Mouse (Mus musculus) MEL (cell line): ENCODE measurements at regions not wholly inside any gene's neighbourhood (a gene's known extent, or its start where the extent isn't known, plus 50 kb on each side); places are given as distances from the start of the nearest gene placed in this dataset.
A peak's percentile ranks its signal among the peaks of the same experiment; 100 is the strongest.

Source experiments
- DNase-seq: peaks from one replicate; pipeline ENCODE4 v3.0.0; 2011; ENCODE audit warnings: low read depth, low spot score
- H3K27ac ChIP-seq: 2 replicates; pipeline ENCODE4 v1.5.1; 2012; ENCODE audit warnings: low read depth, mild to moderate bottlenecking, control low read depth, low read length, moderate library complexity; ENCODE audit not compliant: control insufficient read depth
- H3K27me3 ChIP-seq, 2 experiments: fragments of 150-350 bp in 1 of 2; sonication (generic) in 1 of 2; 2 replicates each; pipeline ENCODE4 v1.6.1; 2012; ENCODE audit warnings: low read length in 2 of 2, mild to moderate bottlenecking in 2 of 2, improper control_type of control experiment in 1 of 2, moderate library complexity in 1 of 2; ENCODE audit not compliant: insufficient read depth in 2 of 2, control insufficient read depth in 1 of 2
- H3K36me3 ChIP-seq, 2 experiments: 2 replicates each; pipeline ENCODE4 v1.6.1; 2012 to 2014; ENCODE audit warnings: low read length in 2 of 2, improper control_type of control experiment in 1 of 2, inconsistent platforms in 1 of 2, mild to moderate bottlenecking in 1 of 2; ENCODE audit not compliant: insufficient read depth in 2 of 2, control insufficient read depth in 1 of 2
- H3K4me1 ChIP-seq, 2 experiments: fragments of 150-350 bp in 1 of 2; sonication (generic) in 1 of 2; 2 replicates each; pipeline ENCODE4 v1.6.1; 2012; ENCODE audit warnings: low read length in 2 of 2, improper control_type of control experiment in 1 of 2, mild to moderate bottlenecking in 1 of 2; ENCODE audit not compliant: insufficient read depth in 2 of 2, control insufficient read depth in 1 of 2
- H3K4me3 ChIP-seq, 2 experiments: fragments of 150-350 bp in 1 of 2; sonication (generic) in 1 of 2; 2 replicates each; pipeline ENCODE4 v1.5.1; 2012; ENCODE audit warnings: low read depth in 2 of 2, low read length in 2 of 2, mild to moderate bottlenecking in 2 of 2, moderate library complexity in 2 of 2, control low read depth in 1 of 2, improper control_type of control experiment in 1 of 2; ENCODE audit not compliant: control insufficient read depth in 1 of 2, insufficient read depth in 1 of 2
- H3K79me2 ChIP-seq: 2 replicates; pipeline ENCODE4 v1.6.1; 2012; ENCODE audit warnings: mild to moderate bottlenecking, low read length, moderate library complexity; ENCODE audit not compliant: control insufficient read depth, poor library complexity, insufficient read depth
- H3K9ac ChIP-seq: 2 replicates; pipeline ENCODE4 v1.6.1; 2012; ENCODE audit warnings: low read depth, mild to moderate bottlenecking, control low read depth, low read length, moderate library complexity; ENCODE audit not compliant: control insufficient read depth, poor library complexity, severe bottlenecking
- H3K9me3 ChIP-seq: fragments of 150-350 bp; sonication (generic); replicated peaks from 2 replicates; pipeline ENCODE4 v1.6.1; 2012; ENCODE audit warnings: mild to moderate bottlenecking, low read length, improper control_type of control experiment, moderate library complexity; ENCODE audit not compliant: insufficient read depth
- BHLHE40 ChIP-seq: IDR thresholded peaks from 2 replicates; pipeline ENCODE4 v1.6.1; 2012; ENCODE audit warnings: low read depth, mild to moderate bottlenecking, inconsistent platforms, low read length, improper control_type of control experiment, borderline replicate concordance
- CHD1 ChIP-seq: IDR thresholded peaks from 2 replicates; pipeline ENCODE4 v1.6.1; 2012; ENCODE audit warnings: low read depth, mild to moderate bottlenecking, inconsistent platforms, low read length, improper control_type of control experiment
- EP300 ChIP-seq, 2 experiments: IDR thresholded peaks; 2 replicates each; pipeline ENCODE4 v1.6.1; 2011; ENCODE audit warnings: improper control_type of control experiment in 2 of 2, low read length in 2 of 2, low read depth in 1 of 2, mild to moderate bottlenecking in 1 of 2
- ETS1 ChIP-seq: IDR thresholded peaks from 2 replicates; pipeline ENCODE4 v1.6.1; 2012; ENCODE audit warnings: low read depth, mild to moderate bottlenecking, inconsistent platforms, low read length, improper control_type of control experiment, moderate library complexity
- GABPA ChIP-seq: IDR thresholded peaks from 2 replicates; pipeline ENCODE4 v1.6.1; 2012; ENCODE audit warnings: low read depth, mild to moderate bottlenecking, inconsistent platforms, low read length, improper control_type of control experiment, moderate library complexity
- KAT2A ChIP-seq: conservative IDR thresholded peaks from 2 replicates; pipeline ENCODE4 v1.6.1; 2012; ENCODE audit warnings: low read depth, low read length, improper control_type of control experiment, inconsistent platforms
- MAX ChIP-seq: IDR thresholded peaks from 2 replicates; pipeline ENCODE4 v1.6.1; 2011; ENCODE audit warnings: low read length, improper control_type of control experiment
- MAZ ChIP-seq: IDR thresholded peaks from 2 replicates; pipeline ENCODE4 v1.6.1; 2012; ENCODE audit warnings: low read depth, mild to moderate bottlenecking, inconsistent platforms, low read length, improper control_type of control experiment
- MEF2A ChIP-seq: IDR thresholded peaks from 2 replicates; pipeline ENCODE4 v1.6.1; 2014; ENCODE audit warnings: low read depth, mild to moderate bottlenecking, inconsistent platforms, low read length, improper control_type of control experiment; ENCODE audit not compliant: poor library complexity, insufficient replicate concordance, severe bottlenecking; ENCODE audit errors: extremely low read depth
- MYB ChIP-seq: IDR thresholded peaks from 2 replicates; pipeline ENCODE4 v1.6.1; 2011; ENCODE audit warnings: mild to moderate bottlenecking, low read depth, low read length, improper control_type of control experiment
- MYC ChIP-seq: IDR thresholded peaks from 2 replicates; pipeline ENCODE4 v1.6.1; 2011; ENCODE audit warnings: low read depth, mild to moderate bottlenecking, low read length, improper control_type of control experiment, moderate library complexity
- NELFE ChIP-seq: IDR thresholded peaks from 2 replicates; pipeline ENCODE4 v1.6.1; 2011; ENCODE audit warnings: low read depth, low read length, improper control_type of control experiment
- POLR2AphosphoS5 ChIP-seq: IDR thresholded peaks from 2 replicates; pipeline ENCODE4 v1.6.1; 2012; ENCODE audit warnings: low read depth, borderline replicate concordance, mild to moderate bottlenecking, inconsistent platforms, low read length, moderate library complexity, mixed read lengths
- RAD21 ChIP-seq: IDR thresholded peaks from 2 replicates; pipeline ENCODE4 v1.6.1; 2011; ENCODE audit warnings: mild to moderate bottlenecking, low read depth, low read length, improper control_type of control experiment
- RCOR1 ChIP-seq: IDR thresholded peaks from 2 replicates; pipeline ENCODE4 v1.6.1; 2012; ENCODE audit warnings: low read depth, mild to moderate bottlenecking, inconsistent platforms, low read length, improper control_type of control experiment
- SIN3A ChIP-seq: IDR thresholded peaks from 2 replicates; pipeline ENCODE4 v1.6.1; 2012; ENCODE audit warnings: low read length, improper control_type of control experiment, inconsistent platforms
- SMC3 ChIP-seq: IDR thresholded peaks from 2 replicates; pipeline ENCODE4 v1.6.1; 2011; ENCODE audit warnings: low read depth, low read length, improper control_type of control experiment
- TAL1 ChIP-seq: IDR thresholded peaks from 2 replicates; pipeline ENCODE4 v1.6.1; 2012; ENCODE audit warnings: mild to moderate bottlenecking, inconsistent platforms, low read length, moderate library complexity, mixed read lengths
- TBP ChIP-seq: IDR thresholded peaks from 2 replicates; pipeline ENCODE4 v1.8.0; 2011; ENCODE audit warnings: low read depth, low read length, improper control_type of control experiment
- USF2 ChIP-seq, 2 experiments: IDR thresholded peaks; 2 replicates each; pipeline ENCODE4 v1.6.1; 2011 to 2012; ENCODE audit warnings: improper control_type of control experiment in 2 of 2, low read length in 2 of 2, borderline replicate concordance in 1 of 2, inconsistent platforms in 1 of 2, low read depth in 1 of 2, mild to moderate bottlenecking in 1 of 2; ENCODE audit not compliant: insufficient read depth in 1 of 2
- ZKSCAN1 ChIP-seq: IDR thresholded peaks from 2 replicates; pipeline ENCODE4 v1.6.1; 2012; ENCODE audit warnings: low read depth, mild to moderate bottlenecking, inconsistent platforms, low read length, improper control_type of control experiment, moderate library complexity

- H3K27me3 ChIP-seq, result peaks cover 0 to under 1% of the 10 kb centered on the region in 2 experiments; a peak in 1 of 4 replicates
- H3K4me3 ChIP-seq, result no peak overlapping the region
- no peak for DNase-seq
- no peaks in the 10 kb centered on the region for H3K79me2 ChIP-seq
- H3K9me3 ChIP-seq, result no peaks in the 10 kb centered on the region
- H3K36me3 ChIP-seq, result peaks cover 0 to 3% of the 10 kb centered on the region in 2 experiments; a peak in 2 of 4 replicates
- peaks cover 0 to 8% of the 10 kb centered on the region in 2 experiments; a peak in 1 of 4 replicates for H3K4me1 ChIP-seq
- no peak overlapping the region for H3K9ac ChIP-seq
- H3K27ac ChIP-seq, result no peak overlapping the region
- TF ChIP-seq USF2 (IDR thresholded peaks at IDR 0.05; ENCODE audit: borderline replicate concordance in 1 of 2, insufficient read depth in 1 of 2, low read depth in 1 of 2, low read length in 2 of 2) (no peak), POLR2AphosphoS5 (no peak), SIN3A (no peak), TAL1 (no peak), MAZ (no peak), MAX (no peak), BHLHE40 (no peak), RCOR1 (no peak), SMC3 (no peak), MYC (no peak), CHD1 (no peak), ETS1 (no peak), KAT2A (no peak), MEF2A (no peak), EP300 (IDR thresholded peaks at IDR 0.05; ENCODE audit: low read depth in 1 of 2, low read length in 2 of 2) (no peak), GABPA (no peak), NELFE (no peak), RAD21 (no peak)
Measured at GRCm38 (mm10) chr2:167765811-167766210, 76.2 kb upstream of the Tmem189 start.

- DNase-seq, result peak; percentile 29
- TF ChIP-seq CHD1 (no peak), TBP (no peak), MYC (no peak), SIN3A (no peak), ZKSCAN1 (no peak), MYB (no peak), TAL1 (no peak), MAX (no peak)
- TF ChIP-seq, all 39 proteins: peak for 0
- Histone ChIP-seq H3K27me3 (no peaks in the 10 kb centered on the region), H3K9ac (peak overlapping the region; percentile 33; the same call in 1 of the 2 replicates), H3K79me2 (no peaks in the 10 kb centered on the region), H3K4me3 (no peak overlapping the region), H3K4me1 (peaks cover 0 to 10% of the 10 kb centered on the region in 2 experiments; a peak in 1 of 4 replicates), H3K27ac (0 out of 2 replicates have a peak overlapping the region, but pooled peaks have one; percentile 17), H3K36me3 (peaks cover 0 to 3% of the 10 kb centered on the region in 2 experiments; a peak in 2 of 4 replicates), H3K9me3 (no peaks in the 10 kb centered on the region)
Measured at GRCm38 (mm10) chr2:167765072-167765800, 75.6 kb upstream of the Tmem189 start.
